Mouse (Mus musculus): Measurements from ENCODE around the gene Pcnt.
A peak's percentile ranks its signal among the peaks of the same experiment; 100 is the strongest.

DNA sequence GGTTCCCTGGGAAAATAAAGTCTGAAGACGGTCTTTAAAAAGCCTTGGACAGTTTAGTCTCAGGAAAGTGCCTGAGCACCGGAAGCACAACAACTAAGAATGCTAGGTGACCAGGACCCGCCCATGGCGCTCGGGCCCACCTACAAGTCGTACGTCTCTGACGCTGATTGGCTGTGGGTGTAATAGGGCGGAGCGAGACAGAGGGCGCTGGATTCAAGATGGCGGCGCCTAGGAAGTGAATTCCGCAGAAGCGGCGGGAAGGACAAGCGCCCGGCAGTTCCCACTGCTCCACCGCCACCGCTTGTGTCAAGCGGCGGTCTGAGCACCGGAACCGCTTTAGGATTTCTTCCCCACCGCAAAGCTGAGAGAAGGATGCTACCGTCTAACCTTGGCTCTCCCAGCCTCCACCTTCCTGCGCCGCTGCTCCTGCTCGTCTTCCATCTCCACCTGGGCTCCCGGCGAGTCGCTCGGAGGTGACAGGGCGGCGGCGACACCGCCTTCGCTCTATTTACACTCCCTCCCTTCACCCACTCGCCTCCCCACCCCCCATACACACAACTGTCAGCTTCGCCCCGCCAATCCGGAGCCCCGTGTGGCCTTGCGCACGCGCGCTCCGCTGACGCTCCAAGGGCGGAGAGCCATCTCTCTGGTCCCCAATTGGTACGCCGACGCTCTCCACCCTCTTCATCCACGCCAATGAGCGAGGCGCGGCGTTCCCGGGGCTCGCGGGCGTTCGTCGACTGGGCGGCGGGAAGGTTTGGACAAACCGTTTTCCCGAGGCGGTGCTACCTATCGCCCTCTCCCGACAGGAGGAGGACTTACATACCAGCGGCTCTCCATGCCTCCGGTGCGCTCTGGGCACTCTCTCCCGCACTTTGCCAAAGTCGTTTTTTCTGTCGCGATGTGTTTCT is at the start of gene Pcnt:
- TF ChIP-seq CTCF (IDR thresholded peaks at IDR 0.05), result peak; percentile 85
- no peak for TF ChIP-seq EP300 (IDR thresholded peaks at IDR 0.05)

Data from lung, postnatal 0 days (tissue).